Mouse (Mus musculus) ES-CJ7 (cell line): ENCODE measurements around the gene March6.

Experiments
- DNase-seq: peaks from one replicate; pipeline ENCODE4 v3.0.0; 2011; ENCODE audit warnings: low read depth, low spot score

The March6 gene

GRCm38 (mm10) chr15:31542013-31542958 lies 11.4 kb upstream of the March6 start:
- DNase-seq: peak; percentile 77

GRCm38 (mm10) chr15:31540513-31540802 lies 9.6 kb upstream of the March6 start:
- DNase-seq: no peak

GRCm38 (mm10) chr15:31539643-31540512 lies 9.0 kb upstream of the March6 start:
- no peak for DNase-seq

GRCm38 (mm10) chr15:31538346-31538745 lies 7.5 kb upstream of the March6 start:
- no peak for DNase-seq

GRCm38 (mm10) chr15:31537706-31538105 lies 6.9 kb upstream of the March6 start:
- no peak for DNase-seq

- DNase-seq: peak; percentile 82
These were observed 5.3 kb upstream of the March6 start for GRCm38 (mm10) chr15:31536051-31536737.

GRCm38 (mm10) chr15:31535259-31535855 lies 4.5 kb upstream of the March6 start:
- DNase-seq: no peak

- no peak for DNase-seq
These were observed 3.8 kb upstream of the March6 start for GRCm38 (mm10) chr15:31534421-31535258.

- no peak for DNase-seq
These were observed 2.7 kb upstream of the March6 start for GRCm38 (mm10) chr15:31533529-31533928.

- no peak for DNase-seq
These were observed 1.6 kb upstream of the March6 start for GRCm38 (mm10) chr15:31532331-31533021.

- DNase-seq: no peak
These were observed 835 bp upstream of the March6 start for GRCm38 (mm10) chr15:31531446-31532330.

GRCm38 (mm10) chr15:31529811-31530658 lies 818 bp downstream of the March6 start:
- DNase-seq: no peak

- DNase-seq: no peak
These were observed 1.8 kb downstream of the March6 start for GRCm38 (mm10) chr15:31529103-31529502.

- no peak for DNase-seq
These were observed 2.4 kb downstream of the March6 start for GRCm38 (mm10) chr15:31528477-31528876.

GRCm38 (mm10) chr15:31526463-31526862 lies 4.4 kb downstream of the March6 start:
- no peak for DNase-seq

GRCm38 (mm10) chr15:31519000-31519399 lies 11.9 kb downstream of the March6 start:
- peak; percentile 24 for DNase-seq

GRCm38 (mm10) chr15:31518371-31518770 lies 12.5 kb downstream of the March6 start:
- DNase-seq: no peak

GRCm38 (mm10) chr15:31517186-31517585 lies 13.7 kb downstream of the March6 start:
- no peak for DNase-seq
